Mouse (Mus musculus): Measurements from ENCODE around the gene Pfkm. TPM values are rescaled to one million over a fixed set of nuclear protein-coding genes. Genes with fewer than 3 reads are reported as not detected.
A peak's percentile ranks its signal among the peaks of the same experiment; 100 is the strongest.

The Pfkm gene
- total RNA-seq (2021) = 100 to 1,000 TPM; 381 to 455 TPM

GRCm38 (mm10) chr15:98092372-98093120 is at the start of gene Pfkm:
Gene Pfkm, plus strand, starts transcription at chr15:98092589.
- peak in 1 of 2 experiments; percentile 50 for DNase-seq (ENCODE audit: low spot score in 2 of 2)
- intact Hi-C loops (cut with DNase I) = loop anchor here (1.0 to 5.0 kb wide), 2 partner anchors 16 to 55 kb away; no protein-coding TSS in a partner anchor

- intact Hi-C loops (cut with DNase I) = no loop called here
Observed at GRCm38 (mm10) chr15:98043967-98044366, 48.4 kb upstream of the Pfkm start.

GRCm38 (mm10) chr15:98044387-98044786 is 48.0 kb upstream of the Pfkm start:
- no peak for DNase-seq (ENCODE audit: low spot score in 2 of 2)
- intact Hi-C loops (cut with DNase I) = no loop called here

More at GRCm38 (mm10) chr15:98043967-98044366, 48.4 kb upstream of the Pfkm start:
- no peak for DNase-seq (ENCODE audit: low spot score in 2 of 2)

- intact Hi-C loops (cut with DNase I) = no loop called here
- DNase-seq (ENCODE audit: low spot score in 2 of 2) = no peak
Observed at GRCm38 (mm10) chr15:98048918-98049700, 43.3 kb upstream of the Pfkm start.

GRCm38 (mm10) chr15:98051685-98052084 is 40.7 kb upstream of the Pfkm start:
- intact Hi-C loops (cut with DNase I) = no loop called here
- DNase-seq (ENCODE audit: low spot score in 2 of 2) = no peak

- intact Hi-C loops (cut with DNase I) = no loop called here
- DNase-seq (ENCODE audit: low spot score in 2 of 2) = no peak
Observed at GRCm38 (mm10) chr15:98055246-98055645, 37.1 kb upstream of the Pfkm start.

- no peak for DNase-seq (ENCODE audit: low spot score in 2 of 2)
- intact Hi-C loops (cut with DNase I) = no loop called here
Observed at GRCm38 (mm10) chr15:98065881-98066280, 26.5 kb upstream of the Pfkm start.

- intact Hi-C loops (cut with DNase I) = no loop called here
- no peak for DNase-seq (ENCODE audit: low spot score in 2 of 2)
Observed at GRCm38 (mm10) chr15:98066602-98067001, 25.8 kb upstream of the Pfkm start.

GRCm38 (mm10) chr15:98067492-98067891 is 24.9 kb upstream of the Pfkm start:
- intact Hi-C loops (cut with DNase I) = no loop called here

GRCm38 (mm10) chr15:98068506-98068905 is 23.9 kb upstream of the Pfkm start:
- no peak for DNase-seq (ENCODE audit: low spot score in 2 of 2)
- intact Hi-C loops (cut with DNase I) = no loop called here

More at GRCm38 (mm10) chr15:98067492-98067891, 24.9 kb upstream of the Pfkm start:
- no peak for DNase-seq (ENCODE audit: low spot score in 2 of 2)

- intact Hi-C loops (cut with DNase I) = no loop called here
- no peak for DNase-seq (ENCODE audit: low spot score in 2 of 2)
Observed at GRCm38 (mm10) chr15:98069566-98070245, 22.7 kb upstream of the Pfkm start.

GRCm38 (mm10) chr15:98070376-98070775 is 22.0 kb upstream of the Pfkm start:
- DNase-seq (ENCODE audit: low spot score in 2 of 2) = peak in 1 of 2 experiments; percentile 13
- intact Hi-C loops (cut with DNase I) = no loop called here

GRCm38 (mm10) chr15:98074521-98074920 is 17.9 kb upstream of the Pfkm start:
- DNase-seq (ENCODE audit: low spot score in 2 of 2) = no peak
- intact Hi-C loops (cut with DNase I) = no loop called here

GRCm38 (mm10) chr15:98075034-98075433 is 17.4 kb upstream of the Pfkm start:
- intact Hi-C loops (cut with DNase I) = no loop called here
- no peak for DNase-seq (ENCODE audit: low spot score in 2 of 2)

GRCm38 (mm10) chr15:98076901-98077300 is 15.5 kb upstream of the Pfkm start:
- DNase-seq (ENCODE audit: low spot score in 2 of 2) = no peak
- intact Hi-C loops (cut with DNase I) = no loop called here

GRCm38 (mm10) chr15:98088889-98089288 is 3.5 kb upstream of the Pfkm start:
- DNase-seq (ENCODE audit: low spot score in 2 of 2) = no peak
- intact Hi-C loops (cut with DNase I) = loop anchor here (2.0 kb wide), 1 partner anchor 84 kb away; no protein-coding TSS in a partner anchor

GRCm38 (mm10) chr15:98089421-98090183 is 2.8 kb upstream of the Pfkm start:
- intact Hi-C loops (cut with DNase I) = loop anchor here (2.0 to 5.0 kb wide), 2 partner anchors 58 to 83 kb away; no protein-coding TSS in a partner anchor
- no peak for DNase-seq (ENCODE audit: low spot score in 2 of 2)

- no peak for DNase-seq (ENCODE audit: low spot score in 2 of 2)
- intact Hi-C loops (cut with DNase I) = loop anchor here (5.0 kb wide), 1 partner anchor 55 kb away; no protein-coding TSS in a partner anchor
Observed at GRCm38 (mm10) chr15:98091841-98092240, 548 bp upstream of the Pfkm start.

Data from left cerebral cortex, postnatal 36 days (tissue).